Mouse (Mus musculus) layer of hippocampus, adult 8-10 months (tissue): ENCODE results near the gene Apol9a. TPM values are rescaled to one million over a fixed set of nuclear protein-coding genes. Genes with fewer than 3 reads are reported as not detected.

Source experiments
- total RNA-seq, 4 experiments: library from RNA; stranded (reverse); gene quantifications; 2 replicates each; pipeline ENCODE4 v1.2.4; 2022

The Apol9a gene
- total RNA-seq, 4 experiments from 2014 or later: 0.32 TPM; not detected in 3

Other genes starting within 250 kb of the Apol9a start
- gene Rbfox2, start 104.1 kb downstream of the Apol9a start, total RNA-seq: 100 to 1,000 TPM; 200 to 279 (median 237) TPM
- gene Apol7a, start 12.0 kb downstream of the Apol9a start, total RNA-seq: 1 to 10 TPM in 1 of 4 experiments, under 1 TPM in 2, not detected in 1; 0.14 to 1.3 (median 0.82) TPM
- gene Apol7b, start 36.4 kb upstream of the Apol9a start, total RNA-seq: not detected
- gene Apol10a, start 65.9 kb upstream of the Apol9a start, total RNA-seq: not detected
- not detected for gene Apol11a, start 97.1 kb upstream of the Apol9a start, total RNA-seq
- gene Apol7c, start 122.2 kb upstream of the Apol9a start, total RNA-seq: not detected
- not detected for gene 1700025B11Rik, start 150.8 kb upstream of the Apol9a start, total RNA-seq
- under 1 TPM in 3 of 4 experiments, not detected in 1; 0.16 to 0.32 (median 0.27) TPM for gene Apol10b, start 185.0 kb upstream of the Apol9a start, total RNA-seq
- gene Gm36245, start 188.1 kb upstream of the Apol9a start, total RNA-seq: not detected
- under 1 TPM in 2 of 4 experiments, not detected in 2; 0.17 to 0.28 TPM for gene Apol11b, start 232.2 kb upstream of the Apol9a start, total RNA-seq